Mouse (Mus musculus) forebrain, embryonic 16.5 days (tissue): ENCODE measurements at regions not wholly inside any gene's neighbourhood (a gene's known extent, or its start where the extent isn't known, plus 50 kb on each side); places are given as distances from the start of the nearest gene placed in this dataset.
"Not testable (repeated sequence)": the region's sequence is repeated elsewhere in the genome, so short reads cannot be mapped to it uniquely, and the experiment has no call there.

Source experiments
- ATAC-seq: fragments of 200-750 bp; cut with Nextera tagmentation; 2 replicates; pipeline ENCODE4 v1.8.0; 2017; ENCODE audit warnings: mild to moderate bottlenecking, moderate library complexity
- H3K27ac ChIP-seq: fragments of 300-500 bp; sonication (generic); 2 replicates; pipeline ENCODE4 v1.5.1; 2014; ENCODE audit warnings: low read length, control low read depth
- H3K27me3 ChIP-seq: fragments of 300-500 bp; sonication (generic); replicated peaks from 2 replicates; pipeline ENCODE4 v1.6.1; 2014; ENCODE audit warnings: low read length; ENCODE audit not compliant: control insufficient read depth, insufficient read depth
- H3K36me3 ChIP-seq: fragments of 300-500 bp; sonication (generic); 2 replicates; pipeline ENCODE4 v1.6.1; 2014; ENCODE audit not compliant: control insufficient read depth, insufficient read depth
- H3K4me1 ChIP-seq: fragments of 300-500 bp; sonication (generic); replicated peaks from 2 replicates; pipeline ENCODE4 v1.6.1; 2014; ENCODE audit warnings: low read length; ENCODE audit not compliant: control insufficient read depth, insufficient read depth
- H3K4me2 ChIP-seq: fragments of 300-500 bp; sonication (generic); 2 replicates; pipeline ENCODE4 v1.6.1; 2014; ENCODE audit warnings: mild to moderate bottlenecking, low read length, control low read depth
- H3K4me3 ChIP-seq: fragments of 300-500 bp; sonication (generic); replicated peaks from 2 replicates; pipeline ENCODE4 v1.5.1; 2014; ENCODE audit warnings: mild to moderate bottlenecking, low read length, control low read depth
- H3K9ac ChIP-seq: fragments of 300-500 bp; sonication (generic); replicated peaks from 2 replicates; pipeline ENCODE4 v1.6.1; 2014; ENCODE audit warnings: low read depth, low read length, control low read depth
- H3K9me3 ChIP-seq: fragments of 300-500 bp; sonication (generic); 2 replicates; pipeline ENCODE4 v1.6.1; 2016; ENCODE audit warnings: low read length; ENCODE audit not compliant: control insufficient read depth
- WGBS: fragments of 180-500 bp; shearing (Covaris S2); extraction: QIAGEN DNeasy Blood & Tissue Kit; methylation state at CpG from one replicate; pipeline ENCODE4 v1.1.7; 2014; 5-methylcytosine and 5-hydroxymethylcytosine counted together

GRCm38 (mm10) chr3:31809131-31809530 lies 93.2 kb upstream of the Kcnmb2 start:
- H3K4me1 ChIP-seq, H3K36me3 ChIP-seq, H3K9ac ChIP-seq, H3K27me3 ChIP-seq, H3K9me3 ChIP-seq, H3K27ac ChIP-seq, ATAC-seq, H3K4me3 ChIP-seq, H3K4me2 ChIP-seq: not testable (repeated sequence)
- WGBS = 96% methylated on average over 13 of the region's 13 CpGs

- H3K27ac ChIP-seq = no peak overlapping the region
- no peak overlapping the region for H3K4me2 ChIP-seq
- no peaks in the 10 kb centered on the region for H3K27me3 ChIP-seq
- no peak overlapping the region for H3K9ac ChIP-seq
- H3K4me1 ChIP-seq = no peaks in the 10 kb centered on the region
- no peak overlapping the region for H3K4me3 ChIP-seq
- no peaks in the 10 kb centered on the region for H3K9me3 ChIP-seq
- no peaks in the 10 kb centered on the region for H3K36me3 ChIP-seq
- WGBS = 61% methylated on average over 4 of the region's 4 CpGs
- ATAC-seq = no peak
Observed at GRCm38 (mm10) chr3:31811232-31811631, 91.1 kb upstream of the Kcnmb2 start.

GRCm38 (mm10) chr3:31831913-31832312 lies 70.4 kb upstream of the Kcnmb2 start:
- Histone ChIP-seq H3K9ac (no peak overlapping the region), H3K4me2 (no peak overlapping the region), H3K4me3 (no peak overlapping the region), H3K27ac (no peak overlapping the region), H3K36me3 (no peaks in the 10 kb centered on the region), H3K4me1 (no peaks in the 10 kb centered on the region), H3K9me3 (no peaks in the 10 kb centered on the region), H3K27me3 (no peaks in the 10 kb centered on the region)
- no peak for ATAC-seq
- WGBS = 60% methylated on average over 1 of the region's 1 CpGs

GRCm38 (mm10) chr3:31841253-31841652 lies 61.1 kb upstream of the Kcnmb2 start:
- Histone ChIP-seq H3K27ac (no peak overlapping the region), H3K36me3 (no peaks in the 10 kb centered on the region), H3K4me3 (no peak overlapping the region), H3K27me3 (no peaks in the 10 kb centered on the region), H3K9ac (no peak overlapping the region), H3K9me3 (no peaks in the 10 kb centered on the region), H3K4me1 (no peaks in the 10 kb centered on the region), H3K4me2 (no peak overlapping the region)
- 79% methylated on average over 1 of the region's 1 CpGs for WGBS
- no peak for ATAC-seq

DNA sequence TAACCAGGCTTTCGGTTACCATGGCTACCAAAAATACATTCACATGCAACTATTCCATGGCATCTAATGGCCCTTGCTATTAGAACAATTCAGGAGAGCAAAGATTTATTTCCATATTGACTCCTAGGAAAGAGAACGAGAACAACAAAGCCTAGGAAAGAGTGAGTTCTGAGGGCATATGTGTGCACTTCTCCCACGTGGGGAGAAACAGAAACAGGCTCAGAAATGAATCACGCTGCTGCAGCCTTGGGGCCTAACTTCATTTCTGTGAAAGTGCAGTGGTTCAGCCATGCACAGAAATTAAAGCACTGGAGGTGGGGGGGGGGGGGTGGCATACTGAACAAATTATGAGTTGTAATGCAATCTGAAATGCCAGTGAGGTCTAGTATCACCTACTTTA lies 55.2 kb upstream of the Kcnmb2 start:
- WGBS = 67% methylated on average over 4 of the region's 4 CpGs
- no peak overlapping the region for H3K4me2 ChIP-seq
- no peak overlapping the region for H3K4me3 ChIP-seq
- no peaks in the 10 kb centered on the region for H3K36me3 ChIP-seq
- ATAC-seq = 0 out of 2 replicates have a peak, but pooled peaks have one; percentile 10
- no peak overlapping the region for H3K27ac ChIP-seq
- no peaks in the 10 kb centered on the region for H3K27me3 ChIP-seq
- H3K4me1 ChIP-seq = no peaks in the 10 kb centered on the region
- no peaks in the 10 kb centered on the region for H3K9me3 ChIP-seq
- no peak overlapping the region for H3K9ac ChIP-seq
